Mouse (Mus musculus) liver, adult 2 months (tissue): ENCODE measurements at regions not wholly inside any gene's neighbourhood (a gene's known extent, or its start where the extent isn't known, plus 50 kb on each side); places are given as distances from the start of the nearest gene placed in this dataset.

Experiments used
- DNase-seq: peaks from one replicate; pipeline ENCODE4 v3.0.0-alpha.2; 2011; ENCODE audit warnings: low read depth, low spot score; ENCODE audit errors: extremely low read depth
- H3K27ac ChIP-seq: fragments of 200-500 bp; replicated peaks from 2 replicates; pipeline ENCODE4 v1.5.1; 2012; ENCODE audit warnings: low read depth, mild to moderate bottlenecking, control low read depth, inconsistent platforms, low read length; ENCODE audit not compliant: insufficient read depth
- H3K27me3 ChIP-seq: fragments of 200-500 bp; 2 replicates; pipeline ENCODE4 v1.6.1; 2012; ENCODE audit warnings: mild to moderate bottlenecking, moderate library complexity, low read length, inconsistent platforms; ENCODE audit not compliant: control insufficient read depth, insufficient read depth
- H3K36me3 ChIP-seq: fragments of 200-500 bp; 2 replicates; pipeline ENCODE4 v1.6.1; 2012; ENCODE audit warnings: low read length, inconsistent platforms; ENCODE audit not compliant: control insufficient read depth, insufficient read depth
- H3K4me1 ChIP-seq: fragments of 200-500 bp; 2 replicates; pipeline ENCODE4 v1.6.1; 2011; ENCODE audit warnings: low read length; ENCODE audit not compliant: control insufficient read depth, insufficient read depth
- H3K4me3 ChIP-seq: fragments of 200-500 bp; 2 replicates; pipeline ENCODE4 v1.5.1; 2011; ENCODE audit warnings: low read depth, mild to moderate bottlenecking, control low read depth, low read length, moderate library complexity; ENCODE audit not compliant: insufficient read depth
- H3K79me2 ChIP-seq: fragments of 200-500 bp; 2 replicates; pipeline ENCODE4 v1.6.1; 2012; ENCODE audit warnings: inconsistent platforms, mild to moderate bottlenecking, low read length, moderate library complexity; ENCODE audit not compliant: control insufficient read depth, insufficient read depth
- H3K9ac ChIP-seq: fragments of 200-500 bp; 2 replicates; pipeline ENCODE4 v1.6.1; 2012; ENCODE audit warnings: low read depth, mild to moderate bottlenecking, control low read depth, inconsistent platforms, low read length
- CTCF ChIP-seq: fragments of 200-500 bp; IDR thresholded peaks from 2 replicates; pipeline ENCODE4 v1.5.1; 2011; ENCODE audit warnings: low read depth, low read length, control low read depth
- POLR2A ChIP-seq: fragments of 200-500 bp; IDR thresholded peaks from 2 replicates; pipeline ENCODE4 v1.6.1; 2011; ENCODE audit warnings: low read length, control low read depth; ENCODE audit not compliant: insufficient read depth; ENCODE audit errors: extremely low read depth
- WGBS: fragments of 180-500 bp; shearing (Covaris S2); methylation state at CpG from one replicate; pipeline ENCODE4 v1.1.7; 2018; 5-methylcytosine and 5-hydroxymethylcytosine counted together

- 74% methylated on average over 4 of the region's 4 CpGs for WGBS
- Histone ChIP-seq H3K79me2 (no peaks in the 10 kb centered on the region), H3K27me3 (no peaks in the 10 kb centered on the region), H3K9ac (no peak overlapping the region), H3K27ac (no peak overlapping the region), H3K4me1 (no peaks in the 10 kb centered on the region), H3K36me3 (no peaks in the 10 kb centered on the region), H3K4me3 (no peak overlapping the region)
- no peak for DNase-seq
- TF ChIP-seq CTCF (no peak), POLR2A (no peak)
These were observed 2778.7 kb downstream of the 9330182O14Rik start for GRCm38 (mm10) chr15:42912880-42913279.

- Histone ChIP-seq H3K4me3 (no peak overlapping the region), H3K4me1 (no peaks in the 10 kb centered on the region), H3K79me2 (no peaks in the 10 kb centered on the region), H3K27me3 (no peaks in the 10 kb centered on the region), H3K27ac (no peak overlapping the region), H3K36me3 (no peaks in the 10 kb centered on the region), H3K9ac (no peak overlapping the region)
- 72% methylated on average over 2 of the region's 2 CpGs for WGBS
- TF ChIP-seq CTCF (no peak), POLR2A (no peak)
- no peak for DNase-seq
These were observed 2779.1 kb downstream of the 9330182O14Rik start for GRCm38 (mm10) chr15:42913285-42913684.

GRCm38 (mm10) chr15:42914099-42914498, 2779.9 kb downstream of the 9330182O14Rik start:
- WGBS, result 10% methylated on average over 3 of the region's 3 CpGs
- TF ChIP-seq CTCF (peak; percentile 75), POLR2A (no peak)
- H3K27ac ChIP-seq, result no peak overlapping the region
- DNase-seq, result peak; percentile 36
- no peaks in the 10 kb centered on the region for H3K36me3 ChIP-seq
- H3K4me1 ChIP-seq, result no peaks in the 10 kb centered on the region
- no peaks in the 10 kb centered on the region for H3K27me3 ChIP-seq
- no peak overlapping the region for H3K4me3 ChIP-seq
- H3K9ac ChIP-seq, result no peak overlapping the region
- no peaks in the 10 kb centered on the region for H3K79me2 ChIP-seq

- no peak overlapping the region for H3K4me3 ChIP-seq
- no peak overlapping the region for H3K27ac ChIP-seq
- no peaks in the 10 kb centered on the region for H3K27me3 ChIP-seq
- no peak for DNase-seq
- no peaks in the 10 kb centered on the region for H3K36me3 ChIP-seq
- no peaks in the 10 kb centered on the region for H3K79me2 ChIP-seq
- no peak for TF ChIP-seq POLR2A
- H3K9ac ChIP-seq, result no peak overlapping the region
- 78% methylated on average over 11 of the region's 11 CpGs for WGBS
- H3K4me1 ChIP-seq, result no peaks in the 10 kb centered on the region
These were observed 2781.0 kb downstream of the 9330182O14Rik start for GRCm38 (mm10) chr15:42915195-42915594.

- 62% methylated on average over 3 of the region's 3 CpGs for WGBS
- no peaks in the 10 kb centered on the region for H3K36me3 ChIP-seq
- no peaks in the 10 kb centered on the region for H3K79me2 ChIP-seq
- H3K9ac ChIP-seq, result no peak overlapping the region
- no peaks in the 10 kb centered on the region for H3K4me1 ChIP-seq
- TF ChIP-seq CTCF (no peak), POLR2A (no peak)
- H3K4me3 ChIP-seq, result no peak overlapping the region
- H3K27me3 ChIP-seq, result no peaks in the 10 kb centered on the region
- no peak overlapping the region for H3K27ac ChIP-seq
- DNase-seq, result no peak
These were observed 2787.5 kb downstream of the 9330182O14Rik start for GRCm38 (mm10) chr15:42921618-42922017.

GRCm38 (mm10) chr15:42928331-42928730, 2794.2 kb downstream of the 9330182O14Rik start:
- no peak overlapping the region for H3K9ac ChIP-seq
- no peaks in the 10 kb centered on the region for H3K36me3 ChIP-seq
- WGBS, result 73% methylated on average over 4 of the region's 4 CpGs
- DNase-seq, result no peak
- no peak overlapping the region for H3K4me3 ChIP-seq
- H3K27me3 ChIP-seq, result no peaks in the 10 kb centered on the region
- H3K79me2 ChIP-seq, result no peaks in the 10 kb centered on the region
- no peak overlapping the region for H3K27ac ChIP-seq
- no peaks in the 10 kb centered on the region for H3K4me1 ChIP-seq
- no peak for TF ChIP-seq CTCF
- TF ChIP-seq POLR2A, result no peak
